In genomic region chr17:45563655-45564530, GRCm38 (mm10) we compare ENCODE assay signal across 8 mouse cellular contexts. TPM values are rescaled to one million over a fixed set of nuclear protein-coding genes. Genes with fewer than 3 reads are reported as not detected.
DNase-seq lines count a peak whose midpoint lies in the region; ATAC-seq and TF ChIP-seq lines count a peak whose summit lies in the region.

Slc35b2 (plus strand) TSS chr17:45563874.

- peak within 1 kb of the TSS; percentile 84 for H3K4me2 ChIP-seq in hindbrain, embryonic 16.5 days (ENCODE audit: low read length)

- intact Hi-C loops in gastrocnemius, adult 2 months (cut with DNase I): no loop called here

- peak; percentile 88 for DNase-seq in T-cell, adult 2 months (ENCODE audit: low spot score)
- peak; percentile 97 for DNase-seq in gastrocnemius, adult 2 months
- DNase-seq in left cerebral cortex, adult 8-10 months (ENCODE audit: low spot score in 2 of 2): peak; percentile 77 to 86
- DNase-seq in right cerebral cortex, adult 18-20 months: peak; percentile 92
- peak; percentile 91 for DNase-seq in urinary bladder, adult 2 months (ENCODE audit: low spot score)

- peak within 1 kb of the TSS; percentile 99 for H3K4me3 ChIP-seq in gastrocnemius, adult 2 months
- peak within 1 kb of the TSS; percentile 66 for H3K4me3 ChIP-seq in hindbrain, embryonic 16.5 days (ENCODE audit: low read length)

- under 1% methylated on average over 47 of the region's 61 CpGs for WGBS in hindbrain, embryonic 16.5 days

- H3K36me3 ChIP-seq in hindbrain, embryonic 16.5 days (ENCODE audit: control insufficient read depth, insufficient read depth, low read length): peaks cover 22% of the 10 kb centered on the region

- ATAC-seq in common myeloid progenitor, adult 5-6 weeks (replicated peaks; ENCODE audit: low read depth, poor library complexity, severe bottlenecking): peak; percentile 74
- peak; percentile 89 for ATAC-seq in hindbrain, embryonic 16.5 days
- ATAC-seq in megakaryocyte, adult 5-6 weeks (ENCODE audit: poor library complexity, severe bottlenecking): peak; percentile 93

- no peaks in the 10 kb centered on the region for H3K27me3 ChIP-seq in hindbrain, embryonic 16.5 days (replicated peaks; ENCODE audit: control insufficient read depth, insufficient read depth, low read length)

- TF ChIP-seq CTCF in gastrocnemius, adult 2 months (IDR thresholded peaks at IDR 0.05): peak; percentile 94

- peak within 1 kb of the TSS; percentile 94 for H3K27ac ChIP-seq in gastrocnemius, adult 2 months
- H3K27ac ChIP-seq in hindbrain, embryonic 16.5 days (ENCODE audit: low read depth, low read length): peak within 1 kb of the TSS; percentile 85

- peak within 1 kb of the TSS; percentile 75 for H3K9ac ChIP-seq in hindbrain, embryonic 16.5 days (ENCODE audit: low read depth, low read length)

- H3K9me3 ChIP-seq in hindbrain, embryonic 16.5 days (ENCODE audit: control insufficient read depth, low read length): no peaks in the 10 kb centered on the region

- H3K4me1 ChIP-seq in hindbrain, embryonic 16.5 days (ENCODE audit: control insufficient read depth, insufficient read depth, low read depth, low read length): peaks cover 10% of the 10 kb centered on the region

RNA-seq across cellular contexts. Expression of gene Slc35b2, which starts in this region (rescaled TPM):
- 49.6 and 93.8 TPM in 2 replicates for total RNA-seq in common myeloid progenitor, adult 5-6 weeks (2017)
- 10 to 100 TPM; 16.0 to 17.3 TPM for total RNA-seq in gastrocnemius, adult 2 months (2021)
- 96.2 and 101 TPM in 2 replicates for polyA plus RNA-seq in hindbrain, embryonic 16.5 days (2015; fragmentation: Nextera tagmentation; extraction: Ambion mirVana)
- total RNA-seq in left cerebral cortex, adult 8-10 months (2022): 10 to 100 TPM; 26.8 to 33.4 (median 29.4) TPM
- 33.7 and 44.9 TPM in 2 replicates for total RNA-seq in megakaryocyte, adult 5-6 weeks (2015)
- total RNA-seq in megakaryocyte, adult 5-6 weeks (2017): 48.2 and 52.2 TPM in 2 replicates
- polyA plus RNA-seq in urinary bladder, adult 2 months (2012; rRNA removed): 62.3 and 69.4 TPM in 2 replicates

Comparison
In these comparisons a context has a peak if more than half of its experiments do, and no peak if none do; other contexts are left out.
1. Peak in every context shown above with its lines: DNase-seq, ATAC-seq, H3K4me3 ChIP-seq and H3K27ac ChIP-seq.